Mouse (Mus musculus): ENCODE data around the gene Chn1. TPM values are rescaled to one million over a fixed set of nuclear protein-coding genes. Genes with fewer than 3 reads are reported as not detected.

Gene Chn1
- polyA plus RNA-seq, 1 experiment: not detected

GRCm38 (mm10) chr2:73611798-73612197 is 163.3 kb downstream of the Chn1 start:
- Histone ChIP-seq H3K4me3 (ENCODE audit: insufficient read depth, low read length) (no peak overlapping the region), H3K27ac (ENCODE audit: insufficient read depth, low read depth, low read length) (no peak overlapping the region), H3K4me1 (ENCODE audit: control insufficient read depth, insufficient read depth, low read length) (no peaks in the 10 kb centered on the region)
- no peak for TF ChIP-seq POLR2A (IDR thresholded peaks at IDR 0.05; ENCODE audit: borderline replicate concordance, low read depth, low read length)
- no peak for TF ChIP-seq CTCF (IDR thresholded peaks at IDR 0.05; ENCODE audit: low read depth, low read length)

- H3K27ac ChIP-seq (ENCODE audit: insufficient read depth, low read depth, low read length): no peak overlapping the region
- H3K4me3 ChIP-seq (ENCODE audit: insufficient read depth, low read length): no peak overlapping the region
- H3K4me1 ChIP-seq (ENCODE audit: control insufficient read depth, insufficient read depth, low read length): no peaks in the 10 kb centered on the region
- TF ChIP-seq POLR2A (IDR thresholded peaks at IDR 0.05; ENCODE audit: borderline replicate concordance, low read depth, low read length) (no peak), CTCF (IDR thresholded peaks at IDR 0.05; ENCODE audit: low read depth, low read length) (no peak)
Measured at GRCm38 (mm10) chr2:73609724-73610210, 165.4 kb downstream of the Chn1 start.

GRCm38 (mm10) chr2:73609067-73609723 is 166.0 kb downstream of the Chn1 start:
- no peak overlapping the region for H3K27ac ChIP-seq (ENCODE audit: insufficient read depth, low read depth, low read length)
- H3K4me1 ChIP-seq (ENCODE audit: control insufficient read depth, insufficient read depth, low read length): no peaks in the 10 kb centered on the region
- TF ChIP-seq CTCF (IDR thresholded peaks at IDR 0.05; ENCODE audit: low read depth, low read length): no peak
- H3K4me3 ChIP-seq (ENCODE audit: insufficient read depth, low read length): no peak overlapping the region

- no peak overlapping the region for H3K4me3 ChIP-seq (ENCODE audit: insufficient read depth, low read length)
- TF ChIP-seq CTCF (IDR thresholded peaks at IDR 0.05; ENCODE audit: low read depth, low read length) (no peak), POLR2A (IDR thresholded peaks at IDR 0.05; ENCODE audit: borderline replicate concordance, low read depth, low read length) (no peak)
- H3K27ac ChIP-seq (ENCODE audit: insufficient read depth, low read depth, low read length): no peak overlapping the region
- no peaks in the 10 kb centered on the region for H3K4me1 ChIP-seq (ENCODE audit: control insufficient read depth, insufficient read depth, low read length)
Measured at GRCm38 (mm10) chr2:73608391-73608790, 166.8 kb downstream of the Chn1 start.

- no peak for TF ChIP-seq POLR2A (IDR thresholded peaks at IDR 0.05; ENCODE audit: borderline replicate concordance, low read depth, low read length)
- no peak for TF ChIP-seq CTCF (IDR thresholded peaks at IDR 0.05; ENCODE audit: low read depth, low read length)
- no peak overlapping the region for H3K4me3 ChIP-seq (ENCODE audit: insufficient read depth, low read length)
- no peaks in the 10 kb centered on the region for H3K4me1 ChIP-seq (ENCODE audit: control insufficient read depth, insufficient read depth, low read length)
- no peak overlapping the region for H3K27ac ChIP-seq (ENCODE audit: insufficient read depth, low read depth, low read length)
Measured at GRCm38 (mm10) chr2:73607609-73608008, 167.5 kb downstream of the Chn1 start.

GRCm38 (mm10) chr2:73607146-73607545 is 168.0 kb downstream of the Chn1 start:
- Histone ChIP-seq H3K4me3 (ENCODE audit: insufficient read depth, low read length) (no peak overlapping the region), H3K4me1 (ENCODE audit: control insufficient read depth, insufficient read depth, low read length) (no peaks in the 10 kb centered on the region), H3K27ac (ENCODE audit: insufficient read depth, low read depth, low read length) (no peak overlapping the region)
- no peak for TF ChIP-seq CTCF (IDR thresholded peaks at IDR 0.05; ENCODE audit: low read depth, low read length)
- TF ChIP-seq POLR2A (IDR thresholded peaks at IDR 0.05; ENCODE audit: borderline replicate concordance, low read depth, low read length): no peak

GRCm38 (mm10) chr2:73606616-73607015 is 168.5 kb downstream of the Chn1 start:
- H3K4me3 ChIP-seq (ENCODE audit: insufficient read depth, low read length): no peak overlapping the region
- no peak for TF ChIP-seq POLR2A (IDR thresholded peaks at IDR 0.05; ENCODE audit: borderline replicate concordance, low read depth, low read length)
- no peak for TF ChIP-seq CTCF (IDR thresholded peaks at IDR 0.05; ENCODE audit: low read depth, low read length)
- no peaks in the 10 kb centered on the region for H3K4me1 ChIP-seq (ENCODE audit: control insufficient read depth, insufficient read depth, low read length)
- H3K27ac ChIP-seq (ENCODE audit: insufficient read depth, low read depth, low read length): no peak overlapping the region

- Histone ChIP-seq H3K4me1 (ENCODE audit: control insufficient read depth, insufficient read depth, low read length) (no peaks in the 10 kb centered on the region), H3K4me3 (ENCODE audit: insufficient read depth, low read length) (no peak overlapping the region), H3K27ac (ENCODE audit: insufficient read depth, low read depth, low read length) (no peak overlapping the region)
- no peak for TF ChIP-seq CTCF (IDR thresholded peaks at IDR 0.05; ENCODE audit: low read depth, low read length)
- TF ChIP-seq POLR2A (IDR thresholded peaks at IDR 0.05; ENCODE audit: borderline replicate concordance, low read depth, low read length): no peak
Measured at GRCm38 (mm10) chr2:73605077-73605476, 170.1 kb downstream of the Chn1 start.

- no peak overlapping the region for H3K27ac ChIP-seq (ENCODE audit: insufficient read depth, low read depth, low read length)
- H3K4me3 ChIP-seq (ENCODE audit: insufficient read depth, low read length): no peak overlapping the region
- TF ChIP-seq CTCF (IDR thresholded peaks at IDR 0.05; ENCODE audit: low read depth, low read length) (no peak), POLR2A (IDR thresholded peaks at IDR 0.05; ENCODE audit: borderline replicate concordance, low read depth, low read length) (no peak)
- no peaks in the 10 kb centered on the region for H3K4me1 ChIP-seq (ENCODE audit: control insufficient read depth, insufficient read depth, low read length)
Measured at GRCm38 (mm10) chr2:73604579-73604978, 170.6 kb downstream of the Chn1 start.

GRCm38 (mm10) chr2:73600650-73601049 is 174.5 kb downstream of the Chn1 start:
- Histone ChIP-seq H3K27ac (ENCODE audit: insufficient read depth, low read depth, low read length) (no peak overlapping the region), H3K4me3 (ENCODE audit: insufficient read depth, low read length) (no peak overlapping the region), H3K4me1 (ENCODE audit: control insufficient read depth, insufficient read depth, low read length) (no peaks in the 10 kb centered on the region)
- no peak for TF ChIP-seq CTCF (IDR thresholded peaks at IDR 0.05; ENCODE audit: low read depth, low read length)
